Mouse (Mus musculus): ENCODE measurements around the gene Zfp286.

DNA sequence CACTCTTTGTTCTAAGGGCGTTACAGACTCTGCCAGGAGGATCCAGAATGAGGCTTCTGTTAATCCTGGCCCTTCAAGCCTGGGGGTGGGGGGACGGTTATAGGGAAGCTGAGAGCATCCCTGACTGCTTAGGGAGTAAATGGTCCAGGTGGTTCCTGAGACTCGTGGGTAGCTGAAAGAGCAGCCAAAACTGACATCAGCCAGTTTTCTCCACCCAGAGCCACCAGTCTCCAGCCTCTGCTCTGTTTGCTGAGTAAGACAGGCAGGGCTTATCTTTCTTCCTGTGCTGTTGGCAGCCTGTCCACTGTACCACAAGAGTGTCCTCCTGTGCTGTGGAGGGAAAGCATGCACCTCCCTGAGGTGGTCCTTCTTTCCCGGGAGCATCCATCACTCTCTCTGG is 25.4 kb upstream of the Zfp286 start:
- TF ChIP-seq TCF12 (IDR thresholded peaks at IDR 0.05; ENCODE audit: low read depth, low read length) (peak; percentile 47; the same call in 1 of the 2 replicates), ZKSCAN1 (IDR thresholded peaks at IDR 0.05; ENCODE audit: low read depth, low read length) (no peak), POLR2A (IDR thresholded peaks at IDR 0.05; ENCODE audit: control insufficient read depth in 1 of 2, insufficient read depth in 1 of 2, low read depth in 1 of 2, low read length in 2 of 2, poor library complexity in 1 of 2) (no peak), CHD1 (IDR thresholded peaks at IDR 0.05; ENCODE audit: low read depth, low read length) (no peak), TBP (IDR thresholded peaks at IDR 0.05; ENCODE audit: low read depth, low read length) (no peak), EP300 (IDR thresholded peaks at IDR 0.05; ENCODE audit: low read depth in 1 of 2, low read length in 2 of 2) (peak; percentile 67 to 77), GATA1 (IDR thresholded peaks at IDR 0.05; ENCODE audit: low read depth, low read length) (peak; percentile 76), RAD21 (IDR thresholded peaks at IDR 0.05; ENCODE audit: low read depth, low read length) (no peak), BHLHE40 (IDR thresholded peaks at IDR 0.05; ENCODE audit: borderline replicate concordance, low read depth, low read length) (no peak), POLR2AphosphoS5 (IDR thresholded peaks at IDR 0.05; ENCODE audit: borderline replicate concordance, low read depth, low read length) (no peak)
